20 mouse cellular contexts compared by ENCODE assay signal in genomic region chr3:14780212-14780611, GRCm38 (mm10). TPM values are rescaled to one million over a fixed set of nuclear protein-coding genes. Genes with fewer than 3 reads are reported as not detected.
"Had no signal": no experiment of that assay in that cellular context is flagged by ENCODE, and none has a peak within 500 bp of the region (broad histone marks: within the 10 kb centered on the region; RNA-seq: fewer than 3 reads in every experiment).

No protein-coding gene starts in this region.

- H3K4me1 ChIP-seq: neural tube, embryonic 13.5 days; neural tube, embryonic 15.5 days; stomach, embryonic 15.5 days had no signal

- H3K9me3 ChIP-seq: neural tube, embryonic 13.5 days; neural tube, embryonic 15.5 days; stomach, embryonic 15.5 days had no signal

- H3K27ac ChIP-seq: neural tube, embryonic 13.5 days; neural tube, embryonic 15.5 days; stomach, embryonic 15.5 days; stomach, postnatal 0 days had no signal

- H3K36me3 ChIP-seq: neural tube, embryonic 13.5 days; neural tube, embryonic 15.5 days; stomach, embryonic 15.5 days had no signal

- H3K4me2 ChIP-seq: neural tube, embryonic 13.5 days; neural tube, embryonic 15.5 days; stomach, embryonic 15.5 days had no signal

- DNase-seq: retina, postnatal 1 day; right cerebral cortex, adult 18-20 months; right cerebral cortex, postnatal 14 days; right cerebral cortex, postnatal 25 days; right cerebral cortex, postnatal 4 days; spleen, adult 18-20 months; thymus, adult 18-20 months; thymus, adult 2 months; thymus, postnatal 14 days; thymus, postnatal 25 days; thymus, postnatal 36 days; thymus, postnatal 4 days had no signal

- H3K27me3 ChIP-seq: neural tube, embryonic 13.5 days; neural tube, embryonic 15.5 days; stomach, embryonic 15.5 days had no signal

- H3K4me3 ChIP-seq: neural tube, embryonic 13.5 days; neural tube, embryonic 15.5 days; stomach, embryonic 15.5 days had no signal

- H3K9ac ChIP-seq: neural tube, embryonic 13.5 days; neural tube, embryonic 15.5 days; stomach, embryonic 15.5 days had no signal

RNA-seq across cellular contexts. Expression of gene Car1, which starts 28.0 kb away (rescaled TPM):
- total RNA-seq: neutrophil, adult 5-6 weeks had no signal
- polyA plus RNA-seq: neural tube, embryonic 13.5 days; neural tube, embryonic 14.5 days; neural tube, embryonic 15.5 days; small intestine, adult 2 months; stomach, embryonic 14.5 days had no signal
